Mouse (Mus musculus) kidney, postnatal 0 days (tissue): ENCODE results near the gene Rpl12. TPM values are rescaled to one million over a fixed set of nuclear protein-coding genes. Genes with fewer than 3 reads are reported as not detected.

Experiments used
- ATAC-seq: fragments of 200-750 bp; cut with Nextera tagmentation; replicated peaks from 2 replicates; pipeline ENCODE4 v1.8.0; 2017; ENCODE audit warnings: low read depth, moderate number of reproducible peaks, moderate TSS enrichment, moderate library complexity; ENCODE audit not compliant: low FRiP score
- DNase-seq: peaks from one replicate; pipeline ENCODE4 v3.0.0-alpha.2; 2016; ENCODE audit warnings: low spot score
- H3K27ac ChIP-seq: fragments of 300-500 bp; sonication (generic); 2 replicates; pipeline ENCODE4 v1.5.1; 2014; ENCODE audit warnings: mild to moderate bottlenecking
- H3K27me3 ChIP-seq: fragments of 300-500 bp; sonication (generic); 2 replicates; pipeline ENCODE4 v1.6.1; 2014; ENCODE audit warnings: low read length, mixed read lengths; ENCODE audit not compliant: insufficient read depth
- H3K36me3 ChIP-seq: fragments of 300-500 bp; sonication (generic); 2 replicates; pipeline ENCODE4 v1.6.1; 2014; ENCODE audit warnings: low read length, mixed read lengths; ENCODE audit not compliant: insufficient read depth
- H3K4me1 ChIP-seq: fragments of 300-500 bp; sonication (generic); replicated peaks from 2 replicates; pipeline ENCODE4 v1.6.1; 2014; ENCODE audit warnings: antibody characterized with exemption, low read length, mixed read lengths; ENCODE audit not compliant: insufficient read depth
- H3K4me2 ChIP-seq: fragments of 300-500 bp; sonication (generic); 2 replicates; pipeline ENCODE4 v1.6.1; 2014; ENCODE audit warnings: mild to moderate bottlenecking, low read length, moderate library complexity, mixed read lengths
- H3K4me3 ChIP-seq: fragments of 300-500 bp; sonication (generic); replicated peaks from 2 replicates; pipeline ENCODE4 v1.5.1; 2014; ENCODE audit warnings: low read depth, low read length
- H3K9ac ChIP-seq: fragments of 300-500 bp; sonication (generic); 2 replicates; pipeline ENCODE4 v1.6.1; 2014; ENCODE audit warnings: low read depth, low read length
- H3K9me3 ChIP-seq: fragments of 300-500 bp; sonication (generic); replicated peaks from 2 replicates; pipeline ENCODE4 v1.6.1; 2016; ENCODE audit warnings: low read length, inconsistent platforms, mixed read lengths
- CTCF ChIP-seq: IDR thresholded peaks from 2 replicates; pipeline ENCODE4 v1.5.1; 2016; ENCODE audit warnings: antibody characterized with exemption, low read depth, mild to moderate bottlenecking, moderate library complexity
- WGBS: fragments of 180-500 bp; shearing (Covaris S2); extraction: QIAGEN DNeasy Blood & Tissue Kit; methylation state at CpG from one replicate; pipeline ENCODE4 v1.1.7; 2014; 5-methylcytosine and 5-hydroxymethylcytosine counted together
- polyA plus RNA-seq: library from polyadenylated mRNA; unstranded; fragments of >200 nt; fragmentation: Nextera tagmentation; extraction: Ambion mirVana; gene quantifications from 2 replicates; pipeline ENCODE4 v1.2.1, GENCODE M21; 2015

Gene Rpl12
- polyA plus RNA-seq, 1 experiment from 2014 or later = 195 TPM

DNA sequence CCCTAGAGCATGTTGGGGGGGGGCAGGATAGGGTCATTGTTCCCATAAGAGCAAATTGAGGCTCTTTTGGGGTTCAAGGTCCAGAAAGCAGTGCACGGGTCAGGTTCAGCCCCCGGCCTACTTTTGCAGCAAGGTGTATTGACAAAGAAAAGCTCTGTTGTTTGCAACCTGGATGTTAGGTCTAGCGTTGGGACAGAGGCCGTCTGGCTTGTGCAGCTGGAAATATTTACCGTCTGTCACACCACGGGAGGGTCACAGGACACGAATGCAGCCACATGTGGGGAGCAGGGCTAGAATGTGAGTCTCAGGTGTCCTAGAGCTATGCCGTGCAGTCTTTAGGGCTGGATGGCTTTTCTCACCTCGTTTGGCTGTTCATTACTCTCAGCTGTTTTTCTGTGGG is 43.0 kb upstream of the Rpl12 start:
- Histone ChIP-seq H3K4me2 (no peak overlapping the region), H3K36me3 (peaks cover 60% of the 10 kb centered on the region), H3K4me1 (peaks cover 12% of the 10 kb centered on the region), H3K4me3 (no peak overlapping the region), H3K27me3 (no peaks in the 10 kb centered on the region), H3K9ac (no peak overlapping the region), H3K27ac (no peak overlapping the region), H3K9me3 (no peaks in the 10 kb centered on the region)
- DNase-seq = no peak
- 55% methylated on average over 9 of the region's 9 CpGs for WGBS
- ATAC-seq = no peak
- TF ChIP-seq CTCF = no peak

DNA sequence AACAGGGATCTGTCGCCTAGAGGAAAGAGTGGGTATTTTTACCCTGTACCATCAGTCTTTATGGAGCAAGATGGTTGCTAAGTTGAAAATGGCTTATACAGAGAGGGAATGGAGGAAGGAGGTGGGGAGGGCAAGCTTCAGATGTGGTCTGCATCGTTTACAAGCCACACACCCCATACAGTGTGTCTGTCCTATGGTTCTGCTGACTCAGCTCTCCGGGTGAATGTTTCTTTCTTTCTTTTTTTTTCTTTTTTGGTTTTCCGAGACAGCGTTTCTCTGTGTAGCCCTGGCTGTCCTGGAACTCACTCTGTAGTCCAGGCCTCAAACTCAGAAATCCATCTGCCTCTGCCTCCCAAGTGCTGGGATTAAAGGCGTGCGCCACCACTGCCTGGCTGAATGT is 40.1 kb upstream of the Rpl12 start:
- H3K9me3 ChIP-seq = no peaks in the 10 kb centered on the region
- no peaks in the 10 kb centered on the region for H3K27me3 ChIP-seq
- no peaks in the 10 kb centered on the region for H3K4me1 ChIP-seq
- no peak overlapping the region for H3K27ac ChIP-seq
- no peak for DNase-seq
- H3K4me3 ChIP-seq = no peak overlapping the region
- no peak overlapping the region for H3K9ac ChIP-seq
- peaks cover 73% of the 10 kb centered on the region for H3K36me3 ChIP-seq
- 86% methylated on average over 7 of the region's 7 CpGs for WGBS
- no peak overlapping the region for H3K4me2 ChIP-seq
- no peak for TF ChIP-seq CTCF
- no peak for ATAC-seq

DNA sequence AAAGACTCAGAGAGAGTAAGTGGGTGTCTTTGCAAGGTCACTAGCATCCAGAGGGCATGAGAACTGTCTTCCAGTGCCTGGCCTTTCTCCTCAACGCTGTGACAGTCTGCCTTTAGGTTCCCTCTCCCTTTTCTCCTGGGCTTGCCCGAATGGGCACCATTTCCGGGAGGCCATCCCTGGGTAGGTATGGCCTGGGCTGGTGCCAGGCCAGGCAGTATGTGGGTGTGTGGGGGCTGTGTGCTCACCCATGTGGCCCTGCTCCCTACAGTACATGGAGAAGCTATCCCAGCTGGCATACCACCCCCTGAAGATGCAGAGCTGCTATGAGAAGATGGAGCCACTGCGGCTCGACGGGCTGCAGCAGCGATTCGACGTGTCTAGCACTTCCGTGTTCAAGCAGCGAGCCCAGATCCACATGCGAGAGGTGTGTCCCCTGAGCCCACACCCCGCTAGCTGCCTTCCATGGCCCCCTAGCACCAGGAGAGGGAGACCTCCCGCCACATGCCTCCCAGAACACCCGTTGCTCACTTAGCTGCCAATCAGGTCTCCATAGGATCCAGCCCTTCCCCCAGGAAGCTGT is 39.5 kb upstream of the Rpl12 start:
- no peak for TF ChIP-seq CTCF
- no peak overlapping the region for H3K4me3 ChIP-seq
- no peak overlapping the region for H3K4me2 ChIP-seq
- H3K9ac ChIP-seq = no peak overlapping the region
- H3K36me3 ChIP-seq = peaks cover 72% of the 10 kb centered on the region
- no peak overlapping the region for H3K27ac ChIP-seq
- H3K9me3 ChIP-seq = no peaks in the 10 kb centered on the region
- H3K4me1 ChIP-seq = no peaks in the 10 kb centered on the region
- H3K27me3 ChIP-seq = no peaks in the 10 kb centered on the region
- ATAC-seq = no peak
- 92% methylated on average over 15 of the region's 15 CpGs for WGBS
- no peak for DNase-seq

DNA sequence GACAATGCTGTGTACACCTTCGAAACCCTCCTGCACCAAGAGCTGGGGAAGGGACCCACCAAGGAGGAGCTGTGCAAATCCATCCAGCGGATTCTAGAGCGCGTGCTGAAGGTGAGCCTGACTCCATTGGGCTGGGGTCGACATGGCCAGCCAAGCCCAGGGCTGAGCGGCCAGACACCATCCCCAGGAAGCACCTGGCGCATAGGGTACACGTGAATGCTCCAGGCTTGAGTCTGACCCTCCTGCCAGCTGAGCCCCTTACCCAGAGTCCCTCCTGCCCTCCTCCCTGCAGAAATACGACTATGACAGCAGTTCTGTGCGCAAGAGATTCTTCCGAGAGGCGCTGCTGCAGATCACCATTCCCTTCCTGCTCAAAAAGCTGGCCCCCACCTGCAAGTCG is 38.8 kb upstream of the Rpl12 start:
- ATAC-seq = no peak

DNA sequence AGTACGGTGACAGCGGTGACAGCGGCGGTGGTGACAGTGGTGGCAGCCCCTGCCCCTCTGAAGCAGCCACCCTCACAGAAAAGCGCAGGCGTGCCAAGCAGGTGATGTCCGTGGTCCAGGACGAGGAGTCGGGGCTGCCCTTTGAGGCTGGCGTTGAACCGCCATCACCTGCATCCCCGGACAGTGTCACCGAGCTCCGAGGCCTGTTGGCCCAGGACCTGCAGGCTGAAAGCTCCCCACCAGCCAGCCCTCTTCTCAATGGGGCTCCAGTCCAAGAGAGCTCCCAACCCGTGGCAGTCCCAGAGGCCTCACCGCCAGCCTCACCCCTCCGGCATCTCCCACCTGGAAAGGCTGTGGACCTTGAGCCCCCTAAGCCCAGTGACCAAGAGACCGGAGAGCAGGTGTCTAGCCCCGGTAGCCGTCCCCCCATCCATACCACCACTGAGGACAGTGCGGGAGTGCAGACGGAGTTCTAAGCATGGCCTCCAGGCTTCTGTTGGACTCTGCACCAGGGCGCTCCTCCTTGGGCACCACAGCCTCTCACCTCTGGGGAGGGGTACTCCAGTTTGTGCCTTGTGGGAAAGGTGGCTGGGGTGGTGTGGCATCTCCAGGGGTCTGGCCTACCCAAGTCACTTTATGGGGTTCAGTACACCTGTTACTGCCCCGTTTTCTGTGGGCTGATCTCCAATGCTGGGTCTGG is 37.7 kb upstream of the Rpl12 start:
- no peak for TF ChIP-seq CTCF
- H3K9me3 ChIP-seq = no peaks in the 10 kb centered on the region
- 86% methylated on average over 24 of the region's 24 CpGs for WGBS
- no peaks in the 10 kb centered on the region for H3K27me3 ChIP-seq
- no peak overlapping the region for H3K9ac ChIP-seq
- DNase-seq (no peak), ATAC-seq (no peak)
- H3K4me1 ChIP-seq = no peaks in the 10 kb centered on the region
- H3K27ac ChIP-seq = no peak overlapping the region
- no peak overlapping the region for H3K4me3 ChIP-seq
- peaks cover 61% of the 10 kb centered on the region for H3K36me3 ChIP-seq
- H3K4me2 ChIP-seq = no peak overlapping the region

More for the DNA sequence above, 38.8 kb upstream of the Rpl12 start:
- Histone ChIP-seq H3K4me1 (no peaks in the 10 kb centered on the region), H3K27ac (no peak overlapping the region), H3K4me2 (no peak overlapping the region), H3K4me3 (no peak overlapping the region), H3K9me3 (no peaks in the 10 kb centered on the region), H3K9ac (no peak overlapping the region), H3K27me3 (no peaks in the 10 kb centered on the region), H3K36me3 (peaks cover 67% of the 10 kb centered on the region)
- no peak for TF ChIP-seq CTCF
- no peak for DNase-seq
- 92% methylated on average over 13 of the region's 13 CpGs for whole genome bisulfite sequencing

DNA sequence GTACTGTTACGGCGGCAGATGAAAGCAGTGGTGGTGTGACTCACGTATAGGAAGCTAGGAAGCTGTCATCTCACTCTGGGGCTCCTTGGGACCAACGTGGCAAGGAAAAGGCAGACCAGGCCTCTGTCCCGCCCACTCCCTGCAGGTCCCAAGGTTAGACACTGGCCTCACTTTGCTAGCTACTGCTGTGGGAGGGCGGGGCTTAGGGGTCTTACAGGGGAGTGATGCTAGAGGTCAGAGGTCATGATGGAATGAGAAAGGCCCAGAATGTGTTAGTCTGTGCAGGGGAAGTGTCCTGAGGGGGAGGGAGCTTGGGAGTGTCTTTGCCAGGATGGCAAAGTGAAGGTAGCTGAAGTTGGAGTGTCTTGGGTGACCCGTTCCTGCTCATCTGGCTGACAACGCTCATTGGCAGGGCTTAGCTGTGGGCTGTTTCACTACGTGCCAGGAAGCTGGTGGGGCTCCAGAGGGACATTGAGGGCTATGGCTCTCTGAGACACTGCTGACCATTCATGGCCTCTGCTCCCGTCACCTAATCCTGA is 37.0 kb upstream of the Rpl12 start:
- no peak overlapping the region for H3K4me2 ChIP-seq
- no peak for TF ChIP-seq CTCF
- no peak overlapping the region for H3K27ac ChIP-seq
- peaks cover 55% of the 10 kb centered on the region for H3K36me3 ChIP-seq
- H3K27me3 ChIP-seq = no peaks in the 10 kb centered on the region
- H3K4me3 ChIP-seq = no peak overlapping the region
- DNase-seq (no peak), ATAC-seq (no peak)
- no peaks in the 10 kb centered on the region for H3K9me3 ChIP-seq
- no peaks in the 10 kb centered on the region for H3K4me1 ChIP-seq
- 69% methylated on average over 10 of the region's 10 CpGs for WGBS
- H3K9ac ChIP-seq = no peak overlapping the region
